Mouse (Mus musculus): Measurements from ENCODE around the gene Brpf1. TPM values are rescaled to one million over a fixed set of nuclear protein-coding genes. Genes with fewer than 3 reads are reported as not detected.
A peak's percentile ranks its signal among the peaks of the same experiment; 100 is the strongest.
"Not testable (repeated sequence)": the region's sequence is repeated elsewhere in the genome, so short reads cannot be mapped to it uniquely, and the experiment has no call there.

The Brpf1 gene
- total RNA-seq, 2 experiments from 2014 or later: 29.2 to 29.6 TPM

DNA sequence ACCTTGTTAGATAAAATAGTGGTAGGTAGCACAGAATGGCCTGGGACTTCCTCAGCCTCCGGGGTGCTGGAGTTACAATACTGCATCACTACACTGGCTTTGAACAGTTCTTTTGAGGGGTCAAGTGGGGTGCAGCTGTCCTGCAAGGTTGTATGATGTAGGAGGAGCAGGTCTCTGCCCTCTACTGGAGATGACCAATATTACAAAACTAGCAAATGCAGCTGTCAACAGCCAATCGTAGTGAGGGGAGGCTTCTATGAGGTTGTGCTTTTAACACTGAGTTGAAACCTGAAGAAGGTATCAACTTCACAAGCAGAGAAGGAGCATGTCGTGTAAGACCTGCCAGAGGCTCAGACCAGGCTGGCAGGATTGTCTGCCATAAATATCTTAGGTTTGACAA is 4.7 kb upstream of the Brpf1 start:
- intact Hi-C loops (cut with DNase I): no loop called here
- DNase-seq (ENCODE audit: low spot score in 2 of 2): no peak

GRCm38 (mm10) chr6:113306322-113306985 is 483 bp upstream of the Brpf1 start:
- peak; percentile 98 to 100 for DNase-seq (ENCODE audit: low spot score in 2 of 2)
- intact Hi-C loops (cut with DNase I): loop anchor here (1.0 to 5.0 kb wide), 6 partner anchors 20 to 259 kb away; partner anchors contain the start of genes Camk1, Ogg1, Setd5 and Thumpd3

DNA sequence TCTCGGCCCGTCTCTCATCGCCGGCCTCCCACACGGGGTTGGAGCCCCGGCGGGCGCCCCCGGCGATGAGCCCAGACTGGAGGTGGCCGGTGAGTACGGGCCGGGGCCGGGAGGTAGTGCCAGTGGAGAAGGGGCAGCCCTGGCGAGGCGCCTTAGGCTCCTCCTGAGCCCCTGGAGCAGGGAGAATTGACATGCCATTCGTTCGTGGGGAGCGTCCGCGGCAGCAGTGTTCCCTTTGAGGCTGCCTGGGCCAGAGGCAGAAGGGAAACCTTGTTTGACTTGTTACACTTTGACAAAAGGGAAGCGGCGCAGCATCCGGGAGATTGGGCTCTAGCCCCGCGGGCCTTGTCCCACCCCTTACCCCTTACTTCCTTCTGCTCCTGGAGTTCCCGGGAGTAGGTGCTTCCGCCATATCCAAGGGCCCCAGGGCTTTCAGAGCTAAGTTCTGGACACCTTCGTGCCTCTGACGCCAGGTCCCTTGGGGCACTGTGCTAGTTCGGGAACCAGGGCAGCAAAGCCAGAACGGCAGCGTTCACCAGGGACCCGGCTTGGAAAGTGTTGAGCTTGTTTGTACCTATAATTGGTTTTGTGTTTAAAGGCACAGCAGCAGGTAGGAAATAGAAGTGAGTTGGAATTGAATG is 664 bp downstream of the Brpf1 start:
- intact Hi-C loops (cut with DNase I): loop anchor here (2.0 to 5.0 kb wide), 5 partner anchors 35 to 260 kb away; partner anchors contain the start of genes Camk1, Setd5 and Thumpd3

GRCm38 (mm10) chr6:113308141-113308540 is 1.2 kb downstream of the Brpf1 start:
- intact Hi-C loops (cut with DNase I): loop anchor here (5.0 kb wide), 3 partner anchors 116 to 261 kb away; partner anchors contain the start of gene Thumpd3
- peak; percentile 36 to 67 for DNase-seq (ENCODE audit: low spot score in 2 of 2)

More for the DNA sequence above, 664 bp downstream of the Brpf1 start:
- DNase-seq (ENCODE audit: low spot score in 2 of 2): peak; percentile 35 to 40

DNA sequence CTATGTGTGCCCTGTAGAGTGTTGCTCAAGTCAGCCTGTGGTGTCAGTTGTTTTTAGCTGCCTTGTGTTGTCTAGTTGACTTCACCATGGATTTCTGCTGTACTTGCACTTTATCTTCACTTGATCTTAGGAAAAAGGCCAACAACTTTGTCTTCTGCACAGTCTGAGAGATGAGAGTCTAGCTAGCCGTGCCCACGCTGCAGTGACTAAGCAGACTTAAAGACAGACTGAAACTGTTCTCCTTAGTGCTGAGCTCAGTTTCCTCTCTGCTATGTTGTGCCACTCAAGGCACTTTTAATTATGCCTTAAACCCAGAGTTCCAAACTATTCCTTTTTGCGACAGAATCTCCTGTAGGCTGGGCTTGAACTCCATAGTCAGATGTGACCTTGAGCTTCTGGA is 9.0 kb downstream of the Brpf1 start:
- intact Hi-C loops (cut with DNase I): no loop called here
- DNase-seq (ENCODE audit: low spot score in 2 of 2): peak in 1 of 2 experiments; percentile 54

DNA sequence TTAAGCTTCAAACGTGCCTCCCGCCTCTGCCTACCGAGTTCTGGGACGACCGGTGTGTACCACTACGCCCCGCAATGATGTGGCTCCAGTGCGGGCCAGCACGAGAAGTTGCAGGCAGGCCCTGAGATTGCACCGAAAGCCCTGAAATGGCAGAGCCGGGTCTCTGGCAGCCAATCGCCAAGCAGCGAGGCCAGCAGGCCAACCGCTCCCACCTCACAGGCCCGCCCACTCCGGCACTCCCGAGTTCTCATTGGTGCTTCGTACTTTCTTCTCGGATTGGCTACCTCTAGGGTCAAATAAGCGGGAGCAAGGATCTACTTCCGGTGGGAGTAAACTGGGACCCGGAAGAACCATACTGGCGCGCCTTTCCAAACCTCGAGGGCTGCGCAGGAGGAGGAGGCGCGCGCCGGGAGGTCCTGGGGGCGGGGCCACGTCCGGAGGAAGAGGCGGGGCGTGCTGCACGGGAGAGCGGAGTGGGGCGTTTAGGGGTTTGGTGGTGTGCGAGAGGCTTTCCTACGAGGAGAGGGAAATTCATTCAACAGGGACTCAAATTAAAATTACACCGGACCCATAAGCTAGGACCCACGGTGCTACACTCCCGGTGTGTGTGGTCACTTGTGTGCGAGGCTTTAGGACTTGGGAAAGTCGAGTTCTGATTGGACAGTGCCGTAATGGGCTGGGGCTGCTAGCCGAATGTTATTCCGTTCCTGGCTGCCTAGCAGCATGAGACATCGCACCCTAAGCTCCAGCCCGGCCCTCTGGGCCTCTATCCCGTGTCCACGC is 19.8 kb downstream of the Brpf1 start, which contains the start of gene Ogg1:
Ogg1 (plus strand) TSS at position 440 of the 783 bp plus-strand sequence.
- intact Hi-C loops (cut with DNase I): loop anchor here (1.0 kb wide), 1 partner anchor 20 kb away; no protein-coding TSS in a partner anchor
- peak; percentile 97 to 100 for DNase-seq (ENCODE audit: low spot score in 2 of 2)

- intact Hi-C loops (cut with DNase I): no loop called here
- DNase-seq (ENCODE audit: low spot score in 2 of 2): no peak
Measured at GRCm38 (mm10) chr6:113329396-113329795, 22.5 kb downstream of the Brpf1 start.

DNA sequence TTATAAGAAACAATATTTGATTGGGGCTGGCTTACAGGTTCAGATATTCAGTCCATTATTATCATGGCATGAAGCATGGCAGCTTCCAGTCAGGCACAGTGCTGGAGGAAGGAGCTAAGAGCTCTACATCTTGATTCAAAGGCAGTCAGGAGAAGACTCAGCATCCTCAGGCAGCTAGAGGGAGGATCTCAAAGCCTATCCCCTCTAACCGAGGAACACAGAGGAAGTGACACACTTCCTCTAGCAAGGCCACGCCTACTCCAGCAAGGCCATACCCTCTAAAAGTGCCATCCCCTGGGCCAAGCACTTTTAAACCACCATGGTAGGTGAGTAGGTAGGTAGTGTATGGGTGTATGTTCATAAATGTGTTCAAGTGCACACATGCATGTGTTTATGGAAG is 23.6 kb downstream of the Brpf1 start:
- intact Hi-C loops (cut with DNase I): no loop called here

GRCm38 (mm10) chr6:113331721-113332120 is 24.8 kb downstream of the Brpf1 start:
- intact Hi-C loops (cut with DNase I): no loop called here

More for the DNA sequence above, 23.6 kb downstream of the Brpf1 start:
- DNase-seq (ENCODE audit: low spot score in 2 of 2): no peak

DNA sequence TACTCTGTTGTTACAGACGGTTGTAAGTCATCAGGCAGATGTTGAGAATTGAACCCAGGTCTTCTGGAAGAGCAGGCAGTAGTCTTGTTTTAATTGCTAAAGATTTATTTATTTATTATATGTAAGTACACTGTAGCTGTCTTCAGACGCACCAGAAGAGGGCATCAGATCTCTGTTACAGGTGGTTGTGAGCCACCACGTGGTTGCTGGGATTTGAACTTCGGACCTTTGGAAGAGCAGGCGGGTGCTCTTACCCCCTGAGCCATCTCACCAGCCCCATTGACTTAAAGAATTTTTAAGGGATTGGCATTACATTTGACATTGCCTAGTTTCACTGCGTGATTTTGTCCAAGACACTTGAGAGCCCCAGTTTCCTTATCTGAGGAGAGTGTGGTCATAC is 25.8 kb downstream of the Brpf1 start:
- intact Hi-C loops (cut with DNase I); DNase-seq (ENCODE audit: low spot score in 2 of 2): not testable (repeated sequence)

More at GRCm38 (mm10) chr6:113331721-113332120, 24.8 kb downstream of the Brpf1 start:
- no peak for DNase-seq (ENCODE audit: low spot score in 2 of 2)

DNA sequence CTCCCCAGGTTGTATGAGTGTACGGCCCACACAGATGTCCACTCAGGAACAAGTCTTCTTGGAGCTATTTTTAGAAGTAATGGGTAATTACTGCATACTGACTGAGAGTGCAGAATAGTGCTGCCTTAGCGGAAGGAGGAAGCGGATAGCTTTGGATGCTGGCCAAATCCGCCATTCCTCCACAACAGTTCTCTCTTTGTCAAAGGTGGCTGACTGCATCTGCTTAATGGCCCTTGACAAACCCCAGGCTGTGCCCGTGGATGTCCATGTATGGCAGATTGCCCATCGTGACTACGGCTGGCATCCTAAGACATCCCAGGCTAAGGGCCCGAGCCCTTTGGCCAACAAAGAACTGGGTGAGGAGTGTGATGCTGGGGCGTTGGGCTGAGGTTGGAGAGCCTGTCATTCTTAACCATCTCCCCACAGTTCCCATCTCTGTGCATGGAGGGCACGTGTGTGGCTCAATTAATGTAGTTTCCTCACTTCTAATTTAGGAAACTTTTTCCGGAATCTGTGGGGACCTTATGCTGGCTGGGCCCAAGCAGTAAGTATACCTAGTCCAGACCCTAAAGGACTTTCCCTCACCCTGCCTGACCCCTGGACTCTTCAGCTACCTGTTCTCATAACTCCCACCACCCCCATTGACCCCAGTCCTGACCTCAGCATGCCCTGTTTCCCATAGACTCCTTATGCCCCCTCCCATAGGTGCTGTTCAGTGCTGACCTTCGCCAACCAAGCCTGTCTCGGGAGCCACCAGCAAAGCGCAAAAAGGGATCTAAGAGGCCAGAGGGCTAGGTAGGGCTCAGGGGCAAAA is 26.4 kb downstream of the Brpf1 start:
- intact Hi-C loops (cut with DNase I): no loop called here
- DNase-seq (ENCODE audit: low spot score in 2 of 2): peak; percentile 61 to 68

DNA sequence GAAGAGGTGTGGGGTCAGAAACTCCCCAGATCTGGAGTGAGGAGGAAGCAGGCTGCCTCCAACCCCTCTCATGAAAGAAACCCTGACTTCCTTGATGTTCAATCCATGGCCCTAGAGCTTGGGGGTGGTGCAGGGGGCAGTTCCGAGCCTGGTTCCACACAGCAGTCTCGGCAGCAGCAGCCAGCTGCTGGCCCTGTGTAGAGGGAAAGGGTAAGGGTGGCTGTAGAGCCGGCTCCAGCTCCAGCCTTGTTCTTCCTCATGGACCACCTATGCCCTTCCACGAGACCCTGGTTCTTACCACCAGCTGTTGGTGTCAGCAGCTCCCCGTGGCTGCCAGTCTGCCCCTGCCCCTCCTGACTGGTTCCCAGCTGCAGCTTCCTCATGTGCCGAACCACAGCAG is 27.3 kb downstream of the Brpf1 start:
- intact Hi-C loops (cut with DNase I): no loop called here
- DNase-seq (ENCODE audit: low spot score in 2 of 2): no peak

GRCm38 (mm10) chr6:113336852-113337620 is 30.1 kb downstream of the Brpf1 start:
- DNase-seq (ENCODE audit: low spot score in 2 of 2): peak in 1 of 2 experiments; percentile 27
- intact Hi-C loops (cut with DNase I): no loop called here

- intact Hi-C loops (cut with DNase I): no loop called here
- peak in 1 of 2 experiments; percentile 33 for DNase-seq (ENCODE audit: low spot score in 2 of 2)
Measured at GRCm38 (mm10) chr6:113341574-113341973, 34.6 kb downstream of the Brpf1 start.

GRCm38 (mm10) chr6:113342297-113342696 is 35.4 kb downstream of the Brpf1 start:
- DNase-seq (ENCODE audit: low spot score in 2 of 2): peak; percentile 49 to 57
- intact Hi-C loops (cut with DNase I): loop anchor here (2.0 kb wide), 1 partner anchor 35 kb away; the partner anchor contains the start of gene Brpf1

- intact Hi-C loops (cut with DNase I): loop anchor here (2.0 kb wide), 1 partner anchor 37 kb away; the partner anchor contains the start of gene Brpf1
- peak; percentile 75 to 86 for DNase-seq (ENCODE audit: low spot score in 2 of 2)
Measured at GRCm38 (mm10) chr6:113343177-113344092, 36.5 kb downstream of the Brpf1 start, which contains the start of gene Camk1. Gene Camk1 (minus strand): TSS chr6:113343984.

- no peak for DNase-seq (ENCODE audit: low spot score in 2 of 2)
- intact Hi-C loops (cut with DNase I): no loop called here
Measured at GRCm38 (mm10) chr6:113344321-113344720, 37.4 kb downstream of the Brpf1 start.

All from left cerebral cortex, postnatal 25 days (tissue).